Mouse (Mus musculus) gastrocnemius, postnatal 25 days (tissue): ENCODE measurements around the gene Acsbg1. TPM values are rescaled to one million over a fixed set of nuclear protein-coding genes. Genes with fewer than 3 reads are reported as not detected.

Source experiments
- microRNA-seq, 2 experiments: library from miRNA; unstranded; fragments of <30 nt; microRNA quantifications; one replicate each; pipeline ENCODE4 v1.2.0; 2021; ENCODE audit warnings: borderline replicate concordance in 2 of 2
- total RNA-seq, 2 experiments: library from RNA; stranded (reverse); gene quantifications; 1 replicate in 1 of 2; 2 replicates in 1 of 2; pipeline ENCODE4 v1.2.3; 2021

The Acsbg1 gene
- total RNA-seq, 2 experiments from 2014 or later = 0.32 to 0.33 TPM

Small RNAs within 50 kb of the gene (microRNA-seq; reads per million reads assigned to microRNA genes)
- 0 reads per million in 2 experiments for gene Mir5710

Other genes with a start within 250 kb of the Acsbg1 start
- gene Dmxl2, start 160.2 kb downstream of the Acsbg1 start, total RNA-seq = 1 to 10 TPM; 2.7 to 4.0 TPM
- not detected for gene Sh2d7, start 122.9 kb downstream of the Acsbg1 start, total RNA-seq
- 100 to 1,000 TPM; 101 to 109 TPM for gene Cib2, start 101.7 kb downstream of the Acsbg1 start, total RNA-seq
- 100 to 1,000 TPM; 561 to 568 TPM for gene Idh3a, start 75.5 kb downstream of the Acsbg1 start, total RNA-seq
- 100 to 1,000 TPM in 1 of 2 experiments, 10 to 100 TPM in 1; 62.5 to 147 TPM for gene Dnaja4, start 37.0 kb upstream of the Acsbg1 start, total RNA-seq
- 10 to 100 TPM; 18.0 to 19.1 TPM for gene Wdr61, start 72.6 kb upstream of the Acsbg1 start, total RNA-seq
- gene Crabp1, start 102.9 kb upstream of the Acsbg1 start, total RNA-seq = under 1 TPM in 1 of 2 experiments, not detected in 1; 0.49 TPM
- gene Ireb2, start 201.9 kb upstream of the Acsbg1 start, total RNA-seq = 10 to 100 TPM; 21.7 to 22.1 TPM